Mouse (Mus musculus) urinary bladder, postnatal 36 days (tissue): Measurements from ENCODE around the gene Zfp148.
"Not testable (repeated sequence)": the region's sequence is repeated elsewhere in the genome, so short reads cannot be mapped to it uniquely, and the experiment has no call there.

Experiments used
- DNase-seq, 2 experiments: peaks; one replicate each; pipeline ENCODE4 v3.0.0; 2022; ENCODE audit warnings: low spot score in 2 of 2, mixed read lengths in 1 of 2

Zfp148 gene

GRCm38 (mm10) chr16:33461416-33461815 is 80.8 kb downstream of the Zfp148 start:
- DNase-seq: peak in 1 of 2 experiments; percentile 27

GRCm38 (mm10) chr16:33464509-33465241 is 84.0 kb downstream of the Zfp148 start:
- no peak for DNase-seq

DNA sequence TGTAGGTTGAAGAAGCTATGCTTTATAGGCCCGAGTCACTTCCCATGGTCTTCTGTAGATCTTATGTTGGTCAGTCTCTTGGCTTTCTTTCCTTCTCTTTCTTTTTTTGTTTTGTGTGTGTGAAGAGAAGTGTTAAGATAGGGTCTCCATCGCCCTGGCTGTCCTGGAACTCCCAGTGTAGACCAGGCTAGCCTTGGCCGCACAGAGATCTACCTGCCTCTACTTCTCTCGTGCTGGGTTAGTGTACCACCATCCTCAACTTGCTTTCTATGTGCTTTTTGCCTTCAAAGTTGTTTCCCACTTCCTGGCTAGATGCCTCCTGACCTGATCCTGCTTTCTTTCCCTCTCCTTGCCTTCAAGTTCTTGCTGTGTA is 84.6 kb downstream of the Zfp148 start:
- DNase-seq: no peak

GRCm38 (mm10) chr16:33467451-33467850 is 86.8 kb downstream of the Zfp148 start:
- peak in 1 of 2 experiments; percentile 13 for DNase-seq

GRCm38 (mm10) chr16:33469973-33470372 is 89.3 kb downstream of the Zfp148 start:
- DNase-seq: no peak

DNA sequence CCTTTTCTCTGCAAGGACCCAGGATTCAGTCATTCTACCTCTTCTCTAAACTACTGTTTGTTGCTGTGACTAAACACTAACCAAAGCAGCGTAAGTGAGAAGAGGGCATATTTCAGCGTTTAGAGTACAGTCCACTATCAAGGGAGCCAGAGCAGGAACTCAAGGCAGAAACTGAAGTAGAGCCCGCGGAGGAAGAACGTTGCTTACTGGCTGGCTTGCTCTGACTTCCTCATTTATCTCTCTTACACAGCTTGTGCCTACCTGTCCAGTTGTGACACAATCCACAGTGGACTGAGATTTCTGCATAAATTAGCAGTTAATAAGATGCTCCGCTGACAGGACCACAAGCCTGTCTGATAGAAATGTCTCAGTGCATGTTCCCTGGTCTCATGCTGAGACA is 93.7 kb downstream of the Zfp148 start:
- no peak for DNase-seq

DNA sequence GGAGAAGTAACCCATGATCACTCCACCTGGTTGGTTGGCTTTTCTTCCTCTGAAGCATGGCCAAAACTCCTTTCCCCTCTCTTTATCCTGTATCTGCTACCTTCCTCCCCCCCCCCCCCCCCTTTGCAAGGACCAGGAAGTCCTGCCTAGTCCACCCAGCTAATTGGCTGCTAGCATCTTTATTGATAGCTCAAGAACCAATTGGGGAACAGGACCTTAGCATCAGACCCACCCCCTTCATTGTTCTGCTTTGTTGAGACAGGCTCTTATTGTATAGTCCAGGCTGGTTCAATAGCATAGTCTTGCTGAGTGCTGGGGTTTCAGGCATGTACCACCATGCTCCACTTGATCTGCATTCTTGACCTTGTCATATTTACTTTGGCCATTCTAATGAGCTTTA is 99.3 kb downstream of the Zfp148 start:
- DNase-seq: no peak

DNA sequence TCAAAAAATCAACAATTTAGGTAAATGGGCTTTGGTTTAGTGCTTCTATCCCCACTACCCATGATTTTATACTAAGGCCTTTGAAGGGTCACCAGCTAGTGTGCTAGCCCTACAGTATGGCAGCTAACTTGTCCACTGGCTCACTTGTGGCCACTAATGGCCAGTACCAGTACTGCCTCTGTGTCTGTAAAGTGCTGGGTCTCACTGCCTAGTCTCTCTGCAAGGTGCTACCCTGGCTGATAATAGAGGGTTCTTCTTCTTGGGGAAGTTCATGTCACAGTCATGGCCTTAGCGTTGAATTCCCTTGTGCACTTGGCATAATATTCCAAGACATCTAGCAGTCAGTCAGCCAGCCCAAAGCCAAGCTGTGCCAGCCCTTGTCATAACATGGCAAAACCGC is 100.5 kb downstream of the Zfp148 start:
- peak in 1 of 2 experiments; percentile 9 for DNase-seq

GRCm38 (mm10) chr16:33482309-33482708 is 101.7 kb downstream of the Zfp148 start:
- DNase-seq: no peak

DNA sequence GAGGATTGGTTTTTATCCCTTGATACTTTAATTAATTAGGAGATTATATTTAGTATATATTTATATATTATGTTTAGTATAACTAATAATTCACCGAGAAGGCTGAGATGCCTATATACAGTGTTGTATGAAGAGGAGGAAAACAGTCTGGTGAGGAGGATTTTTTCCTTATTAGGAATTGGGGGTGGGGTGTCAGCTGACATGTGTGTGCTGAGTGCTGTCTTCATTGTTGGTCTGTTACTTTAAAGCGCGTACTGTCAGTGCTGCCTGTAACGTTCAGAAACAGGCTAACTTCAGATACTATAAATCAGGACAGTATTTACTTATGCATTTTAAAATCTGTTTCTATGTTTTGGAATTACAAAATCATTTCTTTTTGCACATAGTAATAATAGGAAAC is 107.1 kb downstream of the Zfp148 start:
- no peak for DNase-seq

DNA sequence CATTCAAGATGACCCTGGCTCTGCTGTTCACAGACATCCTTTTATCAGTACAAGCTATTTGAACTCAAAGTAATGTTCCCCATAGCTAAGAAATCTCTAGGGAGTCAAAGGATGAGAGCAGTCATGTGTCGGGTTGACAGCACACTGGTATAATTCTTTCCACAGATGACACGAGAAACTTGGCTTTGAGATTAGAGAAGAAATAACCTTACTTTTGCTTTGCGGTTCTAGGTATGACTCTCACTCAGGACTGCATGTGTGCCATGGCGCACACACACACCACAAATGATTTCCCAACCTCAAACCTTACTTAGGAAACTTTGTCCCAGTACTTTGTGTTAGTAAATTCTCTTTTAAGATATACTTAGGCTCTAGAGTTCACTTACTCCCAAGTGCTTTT is 113.7 kb downstream of the Zfp148 start:
- no peak for DNase-seq

DNA sequence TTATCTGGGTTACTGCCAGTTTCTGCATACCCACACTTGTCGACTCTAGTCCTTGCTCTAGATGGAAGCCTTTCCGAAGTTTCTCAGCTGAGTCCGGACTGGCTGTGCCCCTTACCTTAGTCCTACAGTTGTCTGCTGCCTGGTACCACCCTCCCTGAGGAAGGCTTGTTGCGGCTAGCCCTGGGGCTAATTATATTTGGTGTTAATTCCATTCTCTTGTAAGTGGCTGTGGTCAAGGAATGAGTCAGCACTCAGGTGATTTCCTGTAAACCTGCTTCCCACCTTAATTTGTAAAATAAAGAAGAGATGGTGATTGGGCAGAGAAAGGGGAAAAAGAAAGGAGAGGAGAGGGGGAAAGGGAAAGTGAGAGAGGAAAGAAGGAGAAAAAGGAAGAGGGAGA is 127.4 kb downstream of the Zfp148 start:
- no peak for DNase-seq

DNA sequence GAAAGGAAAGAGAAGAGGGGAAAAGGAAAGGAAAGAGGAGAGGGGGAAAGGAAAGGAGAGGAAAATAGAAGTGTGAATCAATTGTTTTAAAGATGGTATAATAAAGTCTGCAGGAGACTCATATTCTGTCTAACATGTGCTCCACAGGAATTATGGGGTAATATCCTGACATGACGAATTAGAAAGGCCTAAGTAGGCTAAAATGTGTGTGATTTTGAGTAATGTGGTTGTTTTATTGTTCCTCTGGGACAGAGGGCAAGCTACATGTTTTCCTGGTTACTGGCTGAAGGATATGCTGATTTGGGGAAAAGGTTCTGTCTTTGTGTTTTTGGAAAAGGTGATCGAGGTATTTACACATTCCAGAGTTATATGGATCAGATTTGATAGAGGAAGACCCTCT is 128.6 kb downstream of the Zfp148 start:
- DNase-seq: not testable (repeated sequence)

DNA sequence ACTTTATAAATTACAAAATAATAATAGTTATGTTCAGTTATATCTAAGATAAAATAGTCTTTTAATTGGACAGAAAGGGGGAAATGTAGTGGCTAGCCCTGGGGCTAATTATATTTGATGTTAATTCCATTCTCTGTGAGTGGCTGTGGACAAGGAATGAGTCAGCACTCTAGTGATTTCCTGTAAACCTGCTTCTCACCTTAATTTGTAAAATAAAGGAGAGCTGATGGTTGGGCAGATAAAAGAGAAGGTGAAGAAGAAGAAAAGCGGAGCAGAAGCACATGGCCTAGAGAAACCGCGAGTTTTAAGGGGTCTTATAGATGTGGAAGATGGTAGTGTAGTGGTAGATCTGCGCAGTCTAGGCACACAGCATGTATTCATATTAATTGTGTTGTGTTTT is 130.2 kb downstream of the Zfp148 start:
- not testable (repeated sequence) for DNase-seq

DNA sequence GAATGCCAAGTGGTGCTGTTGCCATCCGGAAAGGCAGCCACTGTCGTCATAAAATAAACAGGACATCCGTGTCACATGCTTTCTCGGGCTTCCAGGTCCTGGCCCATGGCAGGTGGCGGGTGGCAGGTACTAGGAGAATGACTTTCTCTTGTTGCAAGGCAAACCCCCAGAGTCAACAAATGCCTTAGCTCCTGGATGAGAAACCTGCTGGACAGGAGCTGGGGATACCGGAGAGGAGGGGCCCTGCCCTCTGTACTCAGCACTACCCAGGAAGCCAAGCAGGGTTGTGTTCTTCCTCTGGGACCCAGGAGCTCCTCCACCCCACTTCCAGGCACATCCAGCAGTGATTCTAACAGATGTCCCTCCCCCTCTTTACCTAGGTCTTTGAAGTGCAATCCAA is 131.9 kb downstream of the Zfp148 start:
- DNase-seq: no peak

DNA sequence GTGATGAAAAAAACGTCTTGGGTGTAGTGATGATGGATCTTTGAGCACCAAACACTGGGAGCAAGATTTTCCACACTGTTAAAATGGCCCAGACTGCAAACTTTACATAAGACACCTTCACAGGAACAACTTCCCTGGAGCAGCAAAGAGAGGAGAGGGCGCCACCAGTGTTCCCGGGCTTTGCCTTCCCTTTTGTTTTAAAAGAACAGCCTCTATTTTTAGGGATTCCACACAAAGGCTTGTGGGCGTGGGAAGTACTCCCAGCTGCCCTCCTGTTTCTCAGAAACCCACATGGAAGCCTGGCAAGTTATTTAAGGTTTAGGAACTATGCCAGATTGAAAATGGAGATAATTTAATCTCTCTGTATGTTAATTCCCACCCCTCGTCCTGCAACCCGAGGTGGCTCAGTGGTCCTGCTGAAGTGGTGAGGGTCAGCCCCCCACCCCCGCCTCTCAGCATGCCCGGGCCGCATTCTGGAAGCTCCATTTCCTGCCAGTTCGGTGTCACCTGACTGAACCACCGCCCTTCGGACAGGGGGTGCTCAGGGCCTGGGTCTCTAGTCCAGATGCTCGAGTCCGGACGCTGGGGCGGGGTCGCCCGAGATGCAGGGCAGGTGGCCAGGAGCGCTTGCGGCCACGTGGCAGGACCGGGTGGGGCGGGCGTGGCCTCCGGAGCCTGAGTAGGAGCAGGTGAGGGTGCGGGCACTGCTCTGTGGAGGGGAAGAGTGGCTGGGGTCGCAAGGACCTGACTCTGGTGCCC is 136.3 kb downstream of the Zfp148 start, which contains the start of gene Slc12a8:
Slc12a8 (plus strand) TSS at position 522 of the 759 bp plus-strand sequence.
- DNase-seq: peak in 1 of 2 experiments; percentile 28

- DNase-seq: no peak
Observed at GRCm38 (mm10) chr16:33517627-33518026, 137.0 kb downstream of the Zfp148 start.

DNA sequence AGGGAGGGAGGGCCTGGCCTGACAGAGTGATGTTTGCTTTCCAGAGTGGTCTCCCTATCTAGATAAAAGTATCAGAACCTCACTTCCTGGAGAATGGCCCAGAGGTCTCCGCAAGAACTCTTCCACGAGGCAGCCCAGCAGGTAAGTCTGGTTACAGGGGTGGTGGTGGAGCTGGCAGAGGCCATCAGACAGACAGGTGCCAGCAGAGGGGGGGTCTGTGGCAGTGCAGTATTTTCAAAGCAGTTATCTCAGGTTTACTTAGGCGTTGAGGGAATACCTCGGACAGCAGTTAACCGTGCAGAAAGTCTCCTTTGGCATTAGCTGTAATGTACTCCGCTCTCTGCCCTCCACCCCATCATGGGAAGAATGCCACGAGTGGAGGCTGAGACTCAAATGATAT is 137.6 kb downstream of the Zfp148 start:
- DNase-seq: peak; percentile 33 to 41

- no peak for DNase-seq
Observed at GRCm38 (mm10) chr16:33519916-33520568, 139.4 kb downstream of the Zfp148 start.

GRCm38 (mm10) chr16:33522516-33522915 is 141.9 kb downstream of the Zfp148 start:
- DNase-seq: no peak

- DNase-seq: no peak
Observed at GRCm38 (mm10) chr16:33523571-33523970, 142.9 kb downstream of the Zfp148 start.
